Mouse (Mus musculus) ovary, postnatal 14 days (tissue): ENCODE results near the gene Lrp1.
A peak's percentile ranks its signal among the peaks of the same experiment; 100 is the strongest.

Source experiments
- DNase-seq: peaks from one replicate; pipeline ENCODE4 v3.0.0; 2022; ENCODE audit warnings: low spot score

Gene Lrp1

DNA sequence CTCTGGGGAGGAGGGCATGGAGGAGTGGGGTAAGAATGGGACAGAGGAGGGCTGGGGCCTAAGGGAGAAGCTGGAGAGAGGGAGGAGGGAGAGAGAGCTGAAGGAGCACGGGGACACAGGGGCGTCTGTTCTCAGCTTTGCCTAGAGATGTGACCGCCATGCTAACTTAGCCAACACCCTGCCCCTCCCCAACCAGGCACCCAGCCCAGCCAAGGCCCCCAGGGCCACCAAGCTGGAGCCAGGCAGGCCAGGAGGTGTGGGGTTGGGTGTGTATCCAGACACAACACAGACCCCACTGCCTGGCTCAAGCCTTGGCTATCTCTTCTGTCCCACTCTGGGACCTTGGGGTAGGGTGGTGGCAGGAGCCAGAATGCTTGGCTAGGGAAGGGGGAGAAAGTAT lies 5.4 kb downstream of the Lrp1 start:
- no peak for DNase-seq

DNA sequence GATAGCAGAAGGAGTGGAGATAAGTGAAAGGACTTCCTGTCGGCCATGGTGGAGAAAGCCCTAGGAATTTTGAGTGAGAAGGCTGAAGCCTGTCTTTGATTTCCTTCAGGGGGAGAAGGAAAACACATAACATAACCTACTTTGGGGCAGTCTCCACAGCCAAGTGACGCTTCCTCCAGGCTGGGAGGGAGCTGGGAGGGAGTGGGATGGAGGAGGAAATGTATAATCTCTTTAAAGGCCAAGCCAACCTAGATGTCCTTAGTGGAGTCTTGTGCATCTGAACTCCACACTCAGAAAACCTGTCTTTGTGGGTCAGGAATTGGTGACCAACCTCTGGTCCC lies 5.9 kb downstream of the Lrp1 start:
- DNase-seq, result no peak

DNA sequence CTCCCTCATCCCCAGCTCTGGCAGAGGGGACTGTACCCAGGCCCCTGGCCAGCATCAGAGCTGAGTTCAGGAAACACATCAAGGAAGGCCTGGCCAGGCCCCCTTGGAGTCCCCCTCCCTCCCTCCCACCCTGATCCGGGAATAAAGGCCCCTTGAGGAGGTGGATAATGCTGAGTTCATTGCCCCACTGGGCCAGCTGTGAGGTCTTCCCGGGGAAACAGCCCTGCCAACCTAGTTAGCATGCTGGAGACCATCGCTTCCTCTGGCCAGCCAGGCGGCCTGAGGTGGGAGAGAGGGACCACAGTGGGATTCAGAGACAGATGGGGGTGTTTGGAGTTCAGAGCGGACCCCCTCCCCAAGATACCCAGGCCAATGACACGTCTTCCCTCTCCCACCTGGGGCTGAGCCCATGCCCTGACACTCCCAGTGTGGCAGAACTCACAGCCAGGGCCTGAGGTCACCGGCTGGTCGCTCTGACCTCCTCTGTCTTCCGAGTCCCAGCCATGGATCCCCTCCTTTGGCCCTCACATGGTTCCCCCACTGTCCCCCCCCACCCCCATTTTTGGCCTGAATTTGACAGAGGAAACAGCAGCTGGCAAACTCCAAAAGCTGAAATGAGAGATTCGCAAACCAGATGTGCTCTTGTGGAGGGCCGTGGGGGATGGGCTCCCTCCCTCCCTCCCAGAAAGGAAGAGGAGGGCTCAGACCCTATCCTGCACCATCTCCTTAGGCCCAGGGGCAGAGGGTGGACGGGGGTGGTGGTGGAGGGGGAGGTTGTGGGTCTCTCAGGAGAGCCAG lies 6.5 kb downstream of the Lrp1 start:
- DNase-seq, result no peak

DNA sequence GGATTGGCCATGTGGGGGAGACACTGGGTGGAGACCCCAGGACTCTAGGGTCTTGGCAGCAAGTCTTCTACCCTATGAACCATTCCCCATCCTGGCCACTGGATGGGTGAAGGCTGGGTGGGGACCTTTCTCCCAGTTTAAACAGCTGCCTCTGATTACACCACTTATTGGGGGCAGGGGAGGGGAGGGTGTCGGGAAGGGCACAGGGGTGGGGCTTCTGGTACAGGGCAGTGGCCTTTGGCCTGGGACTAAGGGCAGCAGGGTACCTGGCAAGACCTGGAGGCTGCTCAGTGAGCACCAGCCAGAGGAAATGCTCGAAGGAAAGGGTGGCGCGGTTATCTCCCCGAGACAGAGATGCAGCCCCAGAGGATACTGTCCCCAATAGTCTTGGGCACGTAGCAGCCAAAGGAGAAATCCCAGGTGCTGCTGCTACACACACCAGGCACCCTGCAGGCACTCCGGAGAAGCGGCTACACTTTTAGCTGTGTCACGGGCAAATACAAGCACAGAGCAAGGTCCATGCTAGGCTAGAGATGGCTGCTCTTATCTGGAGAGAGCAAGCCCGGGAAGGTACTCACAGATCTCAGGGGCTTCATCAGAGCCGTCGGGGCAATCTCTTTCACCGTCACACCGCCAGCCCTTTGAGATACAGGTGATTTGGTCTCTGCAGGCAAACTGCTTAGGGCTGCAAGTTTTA lies 8.7 kb downstream of the Lrp1 start:
- DNase-seq, result no peak

DNA sequence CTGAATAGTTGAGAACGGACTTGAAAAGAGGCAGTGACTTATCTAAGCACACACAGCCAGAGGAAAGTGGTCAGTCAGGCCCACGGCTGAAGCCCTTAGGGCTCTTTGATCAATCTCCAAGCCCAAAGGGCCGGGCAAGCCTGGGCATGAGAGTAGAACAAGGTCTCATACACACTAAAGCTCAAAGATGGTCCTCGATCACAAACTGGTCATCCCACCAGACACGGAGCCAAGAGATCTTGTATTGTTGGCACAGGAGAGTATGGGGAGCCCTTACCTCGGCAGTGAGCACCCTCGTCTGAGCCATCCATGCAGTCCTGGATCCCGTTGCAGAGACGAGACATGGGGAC lies 10.9 kb downstream of the Lrp1 start:
- DNase-seq, result no peak

DNA sequence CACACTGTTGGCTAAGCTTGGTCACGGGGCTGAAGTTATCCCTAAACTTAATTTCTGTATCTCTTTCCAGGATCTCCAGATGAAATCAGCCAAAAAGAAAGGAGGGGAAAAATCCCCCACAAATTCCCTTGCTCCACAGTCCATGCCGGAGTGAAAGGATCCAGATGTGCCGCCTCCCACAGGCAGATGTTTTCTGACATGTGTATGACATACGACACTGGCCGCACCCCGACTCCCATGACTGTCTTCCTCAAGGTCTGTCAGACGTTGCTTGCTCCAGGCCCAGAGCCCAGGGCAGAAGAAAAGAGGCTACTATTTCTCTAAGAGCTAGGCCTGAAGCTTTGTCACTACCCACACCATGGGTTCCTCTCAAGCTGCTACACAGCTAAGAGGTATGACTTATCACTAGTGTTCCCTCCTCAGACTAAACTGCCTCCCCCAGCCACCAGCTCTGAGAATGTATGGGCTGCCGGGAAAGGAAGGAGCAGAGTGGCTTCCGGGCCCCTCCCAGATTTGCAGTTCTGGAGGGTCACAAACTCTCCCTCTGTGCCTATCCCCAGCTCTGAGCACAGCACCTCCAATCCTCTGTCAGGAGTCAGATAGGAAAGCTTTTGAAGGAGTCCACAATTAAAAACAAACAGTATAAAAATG lies 11.4 kb downstream of the Lrp1 start:
- DNase-seq, result no peak

DNA sequence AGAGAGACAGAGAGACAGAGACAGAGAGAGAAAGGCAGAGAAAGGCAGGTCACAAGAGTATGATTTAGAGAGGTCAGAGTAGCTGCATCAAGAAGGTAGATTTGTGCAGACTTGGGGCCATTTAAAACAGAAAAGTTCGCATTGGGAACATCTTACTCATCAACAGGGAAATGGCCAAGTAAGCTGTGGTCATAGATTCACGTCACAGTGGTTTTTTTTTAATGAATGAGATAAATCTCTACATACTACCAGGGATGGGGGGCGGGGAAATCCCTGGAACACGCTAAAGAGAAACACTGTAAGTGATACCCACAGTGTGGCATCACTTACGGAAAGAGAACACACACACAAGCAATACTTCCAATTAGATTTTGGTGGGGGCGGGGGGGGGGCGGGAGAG lies 13.9 kb downstream of the Lrp1 start:
- no peak for DNase-seq

DNA sequence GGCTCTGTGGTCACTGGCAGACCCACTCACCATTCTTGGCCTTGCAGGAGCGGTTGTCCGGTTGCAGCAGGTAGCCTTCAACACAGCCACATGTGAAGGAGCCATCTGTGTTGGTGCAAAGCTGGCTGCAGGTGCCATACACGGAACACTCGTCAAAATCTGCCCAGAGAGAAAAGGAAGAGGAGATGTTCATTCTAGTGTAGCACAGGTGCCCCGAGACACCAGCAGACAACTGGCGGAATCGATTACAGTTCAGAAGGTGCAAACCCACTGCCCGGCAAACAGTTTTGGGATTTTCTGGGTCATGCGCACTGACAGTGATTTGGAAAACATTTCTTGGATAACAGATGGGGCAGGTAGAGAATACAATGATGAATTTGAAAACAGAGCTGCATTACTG lies 15.2 kb downstream of the Lrp1 start:
- no peak for DNase-seq

DNA sequence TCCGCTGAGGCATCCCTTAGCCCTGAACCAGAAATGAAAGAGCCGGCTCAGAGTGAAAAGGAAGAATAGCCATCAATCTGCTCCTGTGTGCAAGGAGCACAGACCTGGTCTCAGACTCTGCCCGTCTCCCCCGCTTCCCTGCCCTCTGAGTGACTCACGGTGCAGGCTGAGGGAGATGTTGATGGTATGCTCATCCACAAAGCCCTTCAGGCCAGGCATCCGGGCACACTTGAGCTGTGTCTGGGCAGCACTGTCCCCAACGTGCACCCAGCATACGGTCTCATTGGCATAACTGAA lies 15.7 kb downstream of the Lrp1 start:
- no peak for DNase-seq

DNA sequence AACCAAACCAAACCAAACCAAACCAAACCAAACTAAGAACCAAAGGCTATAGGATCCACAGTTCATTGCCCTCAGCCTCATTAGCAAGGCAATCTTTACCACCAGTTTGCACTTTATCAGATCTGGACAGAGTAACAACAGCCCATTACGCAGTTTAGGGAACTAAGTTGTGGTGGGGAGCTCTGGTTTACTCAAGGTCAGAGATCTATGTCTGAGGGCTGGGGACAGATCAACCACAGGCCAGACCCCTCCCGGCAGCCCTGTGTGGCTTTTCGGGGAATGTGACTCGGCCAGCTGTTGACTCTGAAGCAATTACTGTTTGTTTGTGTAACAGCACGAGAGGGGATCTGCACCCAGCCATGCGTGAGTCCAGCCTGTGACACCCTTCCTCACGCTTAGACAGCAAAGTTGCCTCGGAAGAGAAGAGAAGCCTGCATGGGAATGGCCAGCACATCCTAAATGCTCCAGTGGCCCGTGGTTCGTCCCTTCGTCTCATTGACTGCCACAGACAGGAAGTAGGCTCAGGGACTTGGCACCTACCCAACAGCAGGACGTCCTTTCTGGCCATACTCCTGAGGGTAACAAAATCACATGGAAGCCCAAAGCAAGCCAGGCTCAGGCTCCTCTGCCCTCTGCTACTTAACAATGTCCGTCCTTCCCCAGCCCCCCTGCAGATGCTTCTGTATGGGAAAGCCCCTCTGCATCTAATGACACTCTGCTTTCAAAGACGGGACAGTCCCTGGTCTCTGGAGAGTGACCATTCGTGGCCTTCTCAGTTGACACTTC lies 16.3 kb downstream of the Lrp1 start:
- no peak for DNase-seq

DNA sequence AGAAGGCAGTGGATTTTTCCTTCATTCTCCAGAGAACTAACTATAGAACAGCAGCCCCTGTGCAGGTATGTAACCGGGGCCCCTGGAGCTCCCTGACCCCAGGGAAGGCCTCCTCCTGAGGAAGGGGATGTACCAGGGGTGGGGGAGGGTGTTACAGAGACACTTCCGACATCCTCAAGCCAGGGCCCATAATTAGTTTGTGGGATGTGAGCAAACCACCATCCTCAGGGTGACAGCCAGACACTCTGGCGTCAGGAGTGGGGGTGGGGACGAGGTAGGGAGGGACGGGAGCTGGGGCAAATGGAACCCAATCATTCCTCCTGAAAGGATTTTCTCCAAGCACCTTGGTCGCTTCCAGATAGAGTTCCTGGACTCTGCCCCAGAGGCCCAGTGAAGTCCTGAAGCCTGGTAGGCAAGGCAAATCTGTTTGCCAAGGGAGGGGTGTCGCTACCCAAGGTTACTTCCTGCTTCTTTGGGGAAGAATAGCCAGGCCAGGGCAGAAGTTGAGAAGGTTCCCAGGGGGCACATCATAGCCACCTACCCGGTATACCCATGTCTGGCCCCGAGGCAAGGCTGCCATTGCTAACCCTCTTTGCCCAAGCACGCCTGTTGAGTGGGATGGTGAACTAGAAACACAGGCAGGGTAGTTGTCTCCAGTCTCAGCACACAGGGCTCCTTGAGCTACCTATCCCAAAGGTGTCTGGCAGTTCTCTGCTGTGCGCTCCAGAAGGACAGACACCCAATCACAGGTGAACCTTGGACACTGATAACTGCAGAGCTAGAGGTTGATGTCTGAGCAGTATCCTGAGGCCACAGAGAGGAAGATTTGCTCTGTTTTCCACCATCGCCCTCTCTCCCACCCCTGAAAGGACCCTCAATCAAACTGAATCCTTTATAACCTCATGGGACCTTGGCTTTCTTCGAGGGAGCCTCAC lies 17.2 kb downstream of the Lrp1 start:
- DNase-seq, result no peak

DNA sequence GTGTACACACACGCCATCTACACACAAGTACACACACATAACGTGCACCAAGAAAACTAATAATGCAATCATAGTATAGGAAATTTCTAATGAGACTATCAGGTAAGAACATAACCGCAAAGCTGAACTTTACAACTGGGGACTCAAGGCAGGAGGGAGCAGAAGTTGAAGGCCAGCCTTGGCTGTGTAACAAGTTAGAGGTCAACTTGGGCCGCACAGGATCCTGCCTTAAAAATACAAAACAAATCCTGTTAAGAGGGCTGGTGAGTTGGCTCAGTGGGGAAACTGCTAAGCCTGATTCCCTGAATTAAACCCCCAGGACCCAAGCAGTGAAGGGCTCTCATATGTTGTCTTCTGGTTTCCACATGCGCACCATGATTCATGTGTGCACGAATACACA lies 18.8 kb downstream of the Lrp1 start:
- DNase-seq, result no peak

DNA sequence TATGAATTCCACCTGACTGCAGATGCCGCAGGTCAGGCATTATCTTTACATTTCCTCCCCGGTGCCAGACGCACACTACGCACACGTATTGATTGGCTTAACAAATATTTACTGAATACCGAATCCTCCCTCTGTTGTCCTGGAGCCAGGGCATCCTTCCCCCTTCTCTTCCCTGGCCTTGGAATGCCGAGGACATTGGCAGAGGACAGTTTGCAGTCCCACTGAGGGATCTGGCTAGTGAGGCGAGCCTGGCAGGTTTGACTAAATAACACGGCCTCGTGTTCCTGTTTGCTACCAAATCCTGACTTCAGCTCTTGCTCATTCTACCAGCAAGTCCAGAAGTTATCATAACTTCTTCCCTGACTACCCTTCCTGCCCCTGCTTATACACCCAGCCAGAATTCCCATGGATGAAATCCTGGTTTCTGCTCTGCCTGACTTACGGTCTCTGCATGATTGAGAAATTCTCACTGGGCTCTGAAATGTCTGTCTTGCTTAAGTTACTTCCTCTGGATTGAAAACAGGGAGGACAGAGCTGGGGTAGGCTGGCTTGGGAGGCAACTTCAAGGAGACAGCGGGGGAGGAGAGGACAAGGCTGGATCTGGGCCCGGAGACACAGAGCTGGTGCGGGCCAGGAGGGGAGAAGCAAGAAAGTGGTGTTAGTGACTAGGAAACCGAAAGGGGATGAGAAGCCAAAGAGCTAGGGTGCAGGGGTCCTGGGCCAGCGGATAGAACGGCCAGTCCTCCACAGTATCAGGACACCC lies 21.0 kb downstream of the Lrp1 start:
- DNase-seq, result peak; percentile 79

DNA sequence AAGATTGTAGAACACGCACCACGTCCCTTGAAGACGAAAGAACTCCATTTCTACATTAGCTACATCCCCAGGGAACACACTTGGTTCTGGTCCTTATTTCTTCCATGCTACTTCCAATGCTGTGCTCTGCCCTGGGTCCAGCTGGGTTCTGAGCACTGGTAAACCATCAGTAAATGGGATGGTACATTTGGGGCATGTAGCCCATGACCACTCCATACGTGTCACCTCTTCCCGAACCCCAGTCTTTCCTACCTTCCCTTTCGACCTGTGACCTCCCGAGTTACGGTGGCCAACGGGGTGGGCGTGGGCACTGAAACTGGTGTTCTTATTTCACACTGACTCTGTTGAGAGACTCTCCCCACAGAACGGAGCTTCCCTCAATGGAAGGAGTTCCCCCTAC lies 21.7 kb downstream of the Lrp1 start:
- no peak for DNase-seq

DNA sequence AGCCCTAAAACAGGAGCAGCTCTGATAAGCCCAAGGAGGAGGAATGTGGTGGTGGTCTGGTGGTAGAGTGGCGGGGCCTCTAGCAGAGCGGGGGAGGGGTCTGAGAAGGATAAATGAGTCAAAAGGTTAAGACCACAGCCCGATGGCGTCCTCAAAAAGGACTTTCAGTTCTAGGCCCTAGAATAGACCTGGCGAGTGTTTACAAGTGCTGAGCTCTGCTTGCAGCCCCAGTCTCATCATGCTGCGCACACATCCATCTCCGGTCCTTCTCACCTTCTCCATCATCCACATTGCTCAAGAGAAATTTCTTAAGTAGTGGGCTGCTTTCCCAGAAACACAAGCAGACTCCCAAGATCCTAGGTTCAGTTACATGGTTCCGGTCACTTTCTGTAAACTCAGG lies 22.3 kb downstream of the Lrp1 start:
- DNase-seq, result no peak

DNA sequence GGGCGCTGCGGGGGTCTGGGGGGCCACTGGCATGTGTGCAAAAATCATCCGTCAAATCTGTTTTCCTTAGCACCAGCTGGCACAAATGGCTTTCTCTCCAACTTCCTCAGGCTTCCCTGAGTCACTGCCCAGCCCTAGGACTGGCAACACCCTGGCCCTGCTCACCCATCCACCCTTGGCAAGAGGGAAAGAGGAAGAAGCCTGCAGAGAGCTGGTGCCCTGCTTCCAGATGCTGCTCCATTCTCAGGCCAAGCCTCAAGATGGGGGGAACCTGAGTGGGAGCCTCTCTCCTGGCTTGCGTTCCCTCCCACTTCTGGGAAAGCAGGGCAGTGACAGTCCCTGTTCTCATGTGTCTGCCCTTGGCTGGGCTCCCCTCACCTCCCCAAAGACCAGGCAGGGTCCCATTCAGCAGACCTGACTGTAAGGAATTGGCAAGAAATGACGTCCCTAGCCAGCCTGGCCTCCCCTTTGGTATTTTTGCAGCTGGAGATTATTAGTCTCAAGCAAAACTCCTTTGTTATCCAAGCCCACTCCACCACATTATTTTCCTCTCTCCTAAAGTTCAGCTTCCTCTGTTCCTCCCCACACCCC lies 23.5 kb downstream of the Lrp1 start:
- DNase-seq, result no peak

DNA sequence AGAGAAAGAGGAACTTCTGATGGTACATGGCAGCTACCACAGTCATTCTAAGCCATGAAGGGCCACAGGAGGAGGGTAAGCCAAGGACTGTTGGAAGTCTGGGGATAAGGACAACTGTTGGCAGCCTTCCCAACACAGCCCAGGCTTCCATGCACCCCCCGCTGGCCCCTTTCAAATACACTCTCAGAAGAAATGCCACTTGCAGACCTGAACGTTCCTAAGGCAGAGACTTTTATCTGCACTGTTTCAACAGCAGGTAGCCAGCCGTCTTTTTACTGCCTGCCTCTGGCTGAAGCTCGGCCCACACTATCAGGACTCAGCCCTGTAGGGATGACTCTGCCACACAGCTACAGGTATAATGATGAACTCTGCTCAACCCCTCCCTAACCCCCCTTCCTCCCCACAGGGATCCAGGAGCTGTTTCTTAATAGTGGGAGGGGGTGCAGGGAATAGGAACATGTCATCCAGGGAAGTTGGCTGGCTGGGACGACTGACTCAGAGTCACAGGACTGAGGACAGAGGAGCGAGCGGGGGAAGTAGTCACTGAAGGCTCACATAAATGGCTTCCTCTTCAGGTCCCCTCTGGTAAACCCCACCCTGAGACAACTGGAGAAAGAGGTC lies 24.5 kb downstream of the Lrp1 start:
- no peak for DNase-seq

DNA sequence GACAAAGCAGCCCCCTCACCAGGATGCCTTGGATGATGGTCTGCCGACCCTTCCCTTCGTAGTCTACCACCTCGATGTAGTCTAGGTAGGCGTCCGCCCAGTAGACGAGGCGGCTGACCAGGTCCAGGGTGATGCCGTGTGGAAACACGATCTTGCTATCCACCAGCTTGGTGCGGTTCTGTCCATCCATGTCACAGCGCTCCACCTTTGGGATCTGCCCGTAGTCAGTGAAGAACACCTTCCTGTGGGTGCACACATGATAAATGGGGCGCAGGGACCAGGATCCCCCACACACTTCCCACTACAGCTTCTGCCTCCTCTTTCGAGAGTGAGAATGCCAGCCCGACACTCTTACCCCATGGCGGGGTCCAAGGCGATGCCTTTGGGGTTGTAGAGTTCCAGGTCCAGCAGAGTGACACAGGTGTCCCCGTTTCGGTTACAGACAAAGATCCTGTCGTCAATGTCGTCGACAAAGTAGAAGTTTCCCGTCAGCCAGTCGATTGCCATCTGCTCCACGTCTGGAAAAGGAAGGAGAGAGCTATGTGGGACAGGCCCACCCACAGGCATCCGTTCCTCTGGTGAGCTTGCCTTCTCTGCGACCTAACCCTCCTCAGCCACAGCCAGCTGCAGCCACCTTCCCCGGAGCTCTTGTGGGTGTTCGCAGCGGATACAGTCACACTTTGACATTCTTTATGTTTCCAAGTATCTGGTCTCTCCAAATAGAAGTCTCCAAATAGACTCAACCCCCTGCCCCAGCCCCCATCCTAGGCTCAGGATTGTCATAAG lies 25.8 kb downstream of the Lrp1 start:
- DNase-seq, result no peak

DNA sequence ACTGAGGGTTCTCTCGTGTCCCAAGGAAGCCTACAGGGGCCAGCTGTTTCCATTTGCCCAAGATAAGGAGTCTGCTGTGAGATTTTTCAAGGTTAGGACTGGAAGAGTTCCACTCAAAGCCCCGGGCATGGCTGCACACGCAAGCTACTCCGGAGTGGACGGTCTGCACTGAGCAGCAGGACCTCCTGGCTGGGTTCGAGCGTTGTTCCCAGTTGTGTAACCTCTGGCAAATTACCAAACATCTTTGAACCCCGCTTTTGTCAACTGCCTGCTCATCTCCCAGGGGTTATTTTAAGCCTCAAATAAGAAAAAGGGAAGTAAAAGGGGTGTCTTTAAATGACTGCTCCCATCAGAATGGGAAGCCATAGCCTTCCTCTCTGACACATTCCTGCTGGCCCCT lies 26.5 kb downstream of the Lrp1 start:
- no peak for DNase-seq
